Mouse (Mus musculus): Measurements from ENCODE around the gene Slc23a2.

DNA sequence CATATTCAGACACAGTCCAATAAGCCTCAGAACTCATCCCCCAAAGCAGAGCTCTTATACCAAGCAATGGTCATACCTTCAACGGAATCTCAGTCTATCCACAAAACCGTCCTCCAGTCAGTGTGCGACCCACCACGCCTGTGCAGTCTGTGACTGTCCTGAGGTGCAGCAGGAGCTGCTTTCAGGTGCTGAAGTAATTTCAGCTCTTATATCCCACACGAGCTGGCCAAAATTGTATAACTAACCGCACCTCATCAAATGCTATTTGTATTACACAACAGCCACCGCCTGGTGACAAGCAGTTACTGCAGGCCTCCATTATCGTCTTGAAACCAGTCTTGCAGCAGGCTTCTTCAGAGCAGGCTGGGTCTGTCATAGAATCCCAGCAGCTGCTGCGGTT, 33.6 kb downstream of the Slc23a2 start:
- peak; percentile 90 for TF ChIP-seq CTCF (IDR thresholded peaks at IDR 0.05; ENCODE audit: low read depth)
- TF ChIP-seq EP300 (optimal IDR thresholded peaks at IDR 0.05), result no peak

Data from stomach, postnatal 0 days (tissue).